Mouse (Mus musculus) stomach, embryonic 16.5 days (tissue): ENCODE data around the gene Ncl. TPM values are rescaled to one million over a fixed set of nuclear protein-coding genes. Genes with fewer than 3 reads are reported as not detected.

Experiments used
- ATAC-seq: fragments of 200-750 bp; cut with Nextera tagmentation; 2 replicates; pipeline ENCODE4 v1.8.0; 2017; ENCODE audit warnings: moderate number of reproducible peaks, moderate TSS enrichment; ENCODE audit not compliant: insufficient read depth, low FRiP score
- H3K27ac ChIP-seq: fragments of 300-500 bp; sonication (generic); 2 replicates; pipeline ENCODE4 v1.5.1; 2014; ENCODE audit warnings: low read length
- H3K27me3 ChIP-seq: fragments of 300-500 bp; sonication (generic); 2 replicates; pipeline ENCODE4 v1.6.1; 2014; ENCODE audit warnings: low read length, control low read depth, mixed read lengths; ENCODE audit not compliant: control insufficient read depth, insufficient read depth
- H3K36me3 ChIP-seq: fragments of 300-500 bp; sonication (generic); 2 replicates; pipeline ENCODE4 v1.6.1; 2014; ENCODE audit warnings: low read length; ENCODE audit not compliant: control insufficient read depth, insufficient read depth
- H3K4me1 ChIP-seq: fragments of 300-500 bp; sonication (generic); 2 replicates; pipeline ENCODE4 v1.6.1; 2014; ENCODE audit warnings: low read length, control low read depth, mixed read lengths; ENCODE audit not compliant: control insufficient read depth, insufficient read depth
- H3K4me2 ChIP-seq: fragments of 300-500 bp; sonication (generic); 2 replicates; pipeline ENCODE4 v1.6.1; 2014; ENCODE audit warnings: low read depth, low read length, mixed read lengths
- H3K4me3 ChIP-seq: fragments of 300-500 bp; sonication (generic); replicated peaks from 2 replicates; pipeline ENCODE4 v1.5.1; 2014; ENCODE audit warnings: mild to moderate bottlenecking, low read length
- H3K9ac ChIP-seq: fragments of 300-500 bp; sonication (generic); 2 replicates; pipeline ENCODE4 v1.6.1; 2014; ENCODE audit warnings: low read length
- H3K9me3 ChIP-seq: fragments of 300-500 bp; sonication (generic); replicated peaks from 2 replicates; pipeline ENCODE4 v1.6.1; 2016; ENCODE audit warnings: low read length, control low read depth; ENCODE audit not compliant: control insufficient read depth
- WGBS: fragments of 180-500 bp; shearing (Covaris S2); extraction: QIAGEN DNeasy Blood & Tissue Kit; methylation state at CpG from one replicate; pipeline ENCODE4 v1.1.7; 2014; 5-methylcytosine and 5-hydroxymethylcytosine counted together
- polyA plus RNA-seq: library from polyadenylated mRNA; unstranded; fragments of >200 nt; fragmentation: Nextera tagmentation; extraction: Ambion mirVana; gene quantifications from 2 replicates; pipeline ENCODE4 v1.2.1, GENCODE M21; 2015

Ncl gene
- polyA plus RNA-seq, 1 experiment from 2014 or later, result 382 TPM

DNA sequence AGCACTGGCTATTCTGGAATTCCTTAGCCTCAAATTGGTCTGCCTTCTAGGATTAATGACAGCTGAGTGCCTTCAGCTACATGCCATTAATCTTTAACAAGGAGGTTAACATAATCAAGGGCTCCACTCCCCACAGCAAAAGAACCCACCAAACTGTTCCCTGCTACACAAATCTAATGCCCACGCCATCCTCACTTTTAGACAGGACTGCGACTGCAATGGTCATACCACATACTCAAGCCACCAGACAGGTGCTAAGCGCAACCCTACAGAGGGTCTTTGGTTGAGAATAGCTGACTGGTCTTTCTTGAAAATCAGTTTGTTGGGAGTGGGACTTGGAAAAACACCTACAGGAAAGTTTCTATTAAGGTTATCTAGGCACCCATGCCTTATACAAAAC, 10.0 kb downstream of the Ncl start:
- Histone ChIP-seq H3K36me3 (peaks cover 36% of the 10 kb centered on the region), H3K9me3 (no peaks in the 10 kb centered on the region), H3K27ac (no peak overlapping the region), H3K9ac (no peak overlapping the region), H3K4me2 (no peak overlapping the region), H3K4me3 (no peak overlapping the region), H3K4me1 (no peaks in the 10 kb centered on the region), H3K27me3 (no peaks in the 10 kb centered on the region)
- no peak for ATAC-seq
- WGBS, result 88% methylated on average over 3 of the region's 3 CpGs

DNA sequence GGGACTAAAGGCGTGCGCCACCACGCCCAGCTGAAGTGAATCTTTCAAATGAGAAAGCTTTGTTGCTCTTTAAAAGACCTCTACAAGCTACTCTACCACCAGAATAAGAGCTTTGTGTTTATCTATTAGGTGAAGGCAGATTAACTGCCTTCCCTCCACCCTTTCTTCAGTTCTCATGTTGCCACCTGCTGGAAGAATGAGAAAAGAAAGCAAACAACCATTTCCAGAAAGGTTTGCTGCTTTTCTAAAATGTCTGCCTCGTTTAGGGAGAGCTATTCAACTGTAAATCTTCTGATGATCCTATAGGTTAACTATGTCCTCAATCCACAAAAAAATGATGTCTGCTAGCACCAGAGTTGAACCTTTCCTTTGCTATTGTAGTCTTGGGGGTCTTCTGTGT, 10.4 kb downstream of the Ncl start:
- no peaks in the 10 kb centered on the region for H3K9me3 ChIP-seq
- ATAC-seq, result no peak
- no peaks in the 10 kb centered on the region for H3K4me1 ChIP-seq
- H3K27ac ChIP-seq, result no peak overlapping the region
- peaks cover 36% of the 10 kb centered on the region for H3K36me3 ChIP-seq
- H3K4me3 ChIP-seq, result no peak overlapping the region
- H3K27me3 ChIP-seq, result no peaks in the 10 kb centered on the region
- WGBS, result 71% methylated on average over 4 of the region's 4 CpGs
- no peak overlapping the region for H3K9ac ChIP-seq
- H3K4me2 ChIP-seq, result no peak overlapping the region

DNA sequence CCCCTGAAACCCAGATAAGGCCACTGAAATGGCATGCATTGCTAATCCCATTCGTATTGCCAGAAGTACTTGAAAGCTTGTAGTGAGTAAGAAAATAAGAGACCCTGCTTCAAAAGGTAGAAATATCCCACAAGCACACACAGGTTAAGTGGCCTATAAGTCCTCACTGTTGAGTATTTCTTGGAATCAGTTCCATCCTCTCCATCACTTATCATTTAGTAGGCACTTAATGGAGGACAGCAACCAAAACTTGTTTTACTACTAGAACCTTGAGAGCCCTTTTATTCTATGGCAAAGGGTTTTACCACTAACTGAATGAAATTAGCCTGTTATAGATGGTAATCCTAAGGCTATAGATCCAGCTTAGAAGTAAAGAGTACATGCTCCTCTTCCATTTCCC, 11.1 kb downstream of the Ncl start:
- H3K27me3 ChIP-seq, result no peaks in the 10 kb centered on the region
- no peaks in the 10 kb centered on the region for H3K4me1 ChIP-seq
- no peak overlapping the region for H3K27ac ChIP-seq
- 76% methylated on average over 1 of the region's 1 CpGs for WGBS
- no peak overlapping the region for H3K4me3 ChIP-seq
- H3K9me3 ChIP-seq, result no peaks in the 10 kb centered on the region
- H3K9ac ChIP-seq, result no peak overlapping the region
- H3K36me3 ChIP-seq, result peaks cover 31% of the 10 kb centered on the region
- H3K4me2 ChIP-seq, result no peak overlapping the region
- no peak for ATAC-seq

DNA sequence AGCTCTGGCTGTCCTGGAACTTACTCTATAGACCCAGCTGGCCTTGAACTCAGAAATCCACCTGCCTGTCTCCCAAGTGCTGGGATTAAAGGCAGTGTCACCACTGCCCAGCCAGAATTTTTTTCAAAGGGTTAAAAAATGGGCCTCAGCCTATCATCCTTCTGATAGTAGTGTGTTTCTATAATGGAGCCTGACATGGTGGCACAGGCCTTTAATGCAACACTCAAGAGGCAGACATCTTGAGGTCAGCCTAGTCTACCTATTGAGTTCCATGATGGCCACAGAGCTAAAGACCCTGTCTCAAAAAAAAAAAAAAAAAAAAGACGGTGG, 11.5 kb downstream of the Ncl start:
- no peak for ATAC-seq
- H3K27ac ChIP-seq, result no peak overlapping the region
- H3K4me1 ChIP-seq, result no peaks in the 10 kb centered on the region
- peaks cover 29% of the 10 kb centered on the region for H3K36me3 ChIP-seq
- H3K4me2 ChIP-seq, result no peak overlapping the region
- H3K4me3 ChIP-seq, result no peak overlapping the region
- no peak overlapping the region for H3K9ac ChIP-seq
- no peaks in the 10 kb centered on the region for H3K9me3 ChIP-seq
- no peaks in the 10 kb centered on the region for H3K27me3 ChIP-seq
- 80% methylated on average over 1 of the region's 1 CpGs for WGBS

DNA sequence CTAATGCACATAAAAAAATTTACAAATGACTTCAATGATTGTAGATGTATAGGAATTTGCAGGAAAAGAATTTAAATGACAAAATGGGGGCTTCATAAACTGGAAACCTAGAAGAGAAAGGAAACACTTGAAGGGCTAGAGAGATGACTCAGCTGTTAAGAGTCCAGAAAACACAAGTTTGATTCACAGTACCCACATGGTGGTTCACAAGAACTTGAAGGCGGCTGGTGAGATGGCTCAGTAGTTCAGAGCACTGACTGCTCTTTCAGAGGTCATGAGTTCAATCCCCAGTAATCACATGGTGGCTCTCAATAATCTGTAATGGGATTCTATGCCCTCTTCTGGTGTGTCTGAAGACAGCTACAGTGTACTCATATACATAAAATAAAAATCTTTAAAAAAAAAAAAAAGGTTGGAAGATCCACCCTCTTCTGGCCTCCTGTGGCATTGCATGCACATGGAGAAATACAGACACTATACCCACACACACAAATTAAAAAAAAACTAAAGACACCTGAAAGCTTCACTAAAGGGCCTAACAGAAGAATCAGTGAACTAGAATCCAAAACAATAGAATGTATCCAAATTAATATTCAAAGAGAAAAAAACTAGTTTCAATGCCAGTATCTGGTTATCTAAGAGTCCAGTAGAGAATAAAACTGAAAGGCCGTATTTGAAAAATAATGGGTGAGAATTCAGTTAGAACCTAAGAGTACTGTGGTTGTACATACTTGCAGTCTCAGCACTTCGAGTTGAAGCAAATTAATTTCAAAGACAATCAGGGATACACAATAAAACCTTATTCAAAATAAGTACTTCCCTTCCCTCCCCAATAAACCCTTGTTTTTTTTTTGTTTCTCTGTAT, 12.1 kb downstream of the Ncl start:
- Histone ChIP-seq H3K4me2 (no peak overlapping the region), H3K27me3 (no peaks in the 10 kb centered on the region), H3K4me3 (no peak overlapping the region), H3K9me3 (no peaks in the 10 kb centered on the region), H3K9ac (no peak overlapping the region), H3K36me3 (peaks cover 29% of the 10 kb centered on the region), H3K4me1 (no peaks in the 10 kb centered on the region), H3K27ac (no peak overlapping the region)
- ATAC-seq, result no peak
- WGBS, result 83% methylated on average over 3 of the region's 3 CpGs

DNA sequence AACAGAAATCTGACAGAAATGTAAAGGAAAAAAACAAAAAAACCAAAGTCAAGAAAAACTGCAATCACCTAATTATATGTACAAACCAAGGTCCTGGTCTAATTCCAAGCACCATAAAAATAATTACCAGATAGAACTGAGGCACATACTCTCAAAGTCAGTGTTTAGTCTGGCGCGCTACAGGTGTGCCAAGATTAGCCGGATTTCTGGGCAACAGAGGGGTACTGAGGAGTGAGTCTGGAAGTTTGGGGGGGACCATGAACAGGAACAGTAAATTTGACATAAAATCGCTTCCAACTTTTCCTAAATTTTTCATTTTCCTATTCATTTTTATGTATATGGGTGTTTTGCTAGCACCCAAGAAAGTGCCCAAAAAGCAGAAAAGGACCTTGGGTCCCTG, 13.2 kb downstream of the Ncl start:
- no peak for ATAC-seq
- Histone ChIP-seq H3K36me3 (peaks cover 19% of the 10 kb centered on the region), H3K9ac (no peak overlapping the region), H3K27me3 (no peaks in the 10 kb centered on the region), H3K9me3 (no peaks in the 10 kb centered on the region), H3K4me1 (no peaks in the 10 kb centered on the region), H3K4me3 (no peak overlapping the region), H3K27ac (no peak overlapping the region), H3K4me2 (no peak overlapping the region)
- WGBS, result 91% methylated on average over 4 of the region's 4 CpGs

DNA sequence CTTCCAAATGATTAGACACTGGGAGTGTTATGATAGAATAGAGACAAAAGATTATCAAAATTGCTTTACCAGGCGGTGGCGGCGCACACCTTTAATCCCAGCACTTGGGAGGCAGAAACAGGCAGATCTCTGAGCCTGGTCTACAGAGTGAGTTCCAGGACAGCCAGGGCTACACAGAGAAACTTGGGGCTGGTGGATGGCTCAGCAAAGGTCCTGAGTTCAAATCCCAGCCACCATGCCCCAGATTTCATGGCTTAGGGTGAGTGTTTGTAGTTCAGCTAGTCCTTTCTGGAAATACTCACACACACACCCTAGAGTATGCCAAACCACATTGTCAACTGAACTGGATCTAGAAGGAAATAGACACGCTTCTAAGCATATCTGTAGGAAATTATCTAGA, 14.1 kb downstream of the Ncl start:
- H3K4me1 ChIP-seq, result no peaks in the 10 kb centered on the region
- no peak overlapping the region for H3K4me2 ChIP-seq
- H3K9me3 ChIP-seq, result no peaks in the 10 kb centered on the region
- no peak overlapping the region for H3K9ac ChIP-seq
- H3K27ac ChIP-seq, result no peak overlapping the region
- no peak for ATAC-seq
- no peak overlapping the region for H3K4me3 ChIP-seq
- no peaks in the 10 kb centered on the region for H3K27me3 ChIP-seq
- H3K36me3 ChIP-seq, result peaks cover 10% of the 10 kb centered on the region
- 88% methylated on average over 4 of the region's 4 CpGs for WGBS

DNA sequence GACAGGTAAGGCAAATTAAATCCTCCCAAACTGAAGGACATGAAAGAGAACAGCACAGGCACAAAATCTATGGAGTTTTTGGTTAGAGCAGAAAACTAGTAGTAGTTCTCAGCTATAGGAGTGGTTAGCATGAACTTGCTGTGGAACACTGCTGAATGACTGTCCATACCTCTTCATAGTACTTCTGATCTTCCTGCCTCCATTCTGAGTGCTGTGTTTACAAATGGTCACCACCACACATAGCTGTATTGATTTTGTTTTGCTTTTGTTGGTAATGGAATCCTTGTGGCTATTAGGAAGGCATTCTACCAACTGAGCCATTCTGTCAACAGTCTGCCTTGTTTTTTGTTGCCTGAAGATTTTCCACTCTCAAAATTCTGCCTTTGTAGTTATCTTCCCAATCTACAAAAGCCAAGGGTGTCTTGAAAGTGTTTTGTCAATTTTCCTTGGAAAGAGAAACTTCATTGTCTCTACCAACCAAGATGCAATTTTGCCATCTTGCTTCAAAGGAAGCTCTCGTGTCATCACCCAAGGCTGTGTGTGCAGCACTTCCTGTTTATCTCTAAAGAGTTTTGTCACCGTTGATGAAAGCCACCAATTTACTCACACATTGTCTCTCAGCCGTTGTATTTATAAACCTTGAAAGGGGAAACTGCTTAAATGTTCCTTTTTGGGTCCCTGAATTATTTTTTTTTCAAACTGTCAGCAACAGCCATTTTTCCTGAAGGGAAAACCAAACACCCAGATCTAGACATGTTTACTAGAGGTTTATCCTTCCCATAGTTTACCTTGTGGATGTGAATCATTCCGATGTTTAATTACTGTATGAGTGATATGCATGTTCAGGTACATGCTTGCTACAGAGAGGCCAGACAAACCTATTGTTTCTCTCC, 15.0 kb downstream of the Ncl start:
- WGBS, result 53% methylated on average over 4 of the region's 4 CpGs
- H3K9me3 ChIP-seq, result no peaks in the 10 kb centered on the region
- no peaks in the 10 kb centered on the region for H3K27me3 ChIP-seq
- H3K36me3 ChIP-seq, result peaks cover 6% of the 10 kb centered on the region
- no peak overlapping the region for H3K4me3 ChIP-seq
- H3K4me1 ChIP-seq, result no peaks in the 10 kb centered on the region
- ATAC-seq, result no peak
- no peak overlapping the region for H3K27ac ChIP-seq
- H3K4me2 ChIP-seq, result no peak overlapping the region
- no peak overlapping the region for H3K9ac ChIP-seq

DNA sequence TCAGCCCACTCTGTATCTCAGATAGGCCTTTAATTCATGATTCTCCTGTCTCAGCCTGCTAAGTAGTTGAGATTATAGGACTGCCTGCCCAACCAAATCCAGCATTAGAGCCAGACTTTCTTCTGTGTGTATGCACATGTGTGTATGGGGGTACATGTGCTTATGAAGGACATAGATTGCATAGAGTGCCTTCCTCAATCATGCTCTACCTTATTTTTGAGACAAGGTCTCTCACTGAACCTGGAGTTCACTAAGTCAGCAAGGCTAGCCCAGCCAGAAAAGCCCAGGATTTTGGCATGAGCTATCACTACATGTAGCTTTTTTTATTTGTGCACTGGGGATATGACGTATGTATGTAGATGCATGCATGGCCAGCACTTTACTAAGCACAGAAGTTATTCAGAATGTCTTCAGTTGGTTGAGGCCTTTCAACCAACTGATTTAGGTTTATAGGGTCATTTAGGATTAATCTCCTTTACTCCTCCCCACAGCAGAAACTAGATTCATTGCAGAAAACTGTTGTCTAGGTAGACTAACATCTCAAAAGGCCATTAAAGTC, 16.0 kb downstream of the Ncl start:
- Histone ChIP-seq H3K4me3 (no peak overlapping the region), H3K9me3 (no peaks in the 10 kb centered on the region), H3K9ac (no peak overlapping the region), H3K36me3 (peaks cover 6% of the 10 kb centered on the region), H3K27ac (no peak overlapping the region), H3K4me1 (no peaks in the 10 kb centered on the region), H3K4me2 (no peak overlapping the region), H3K27me3 (no peaks in the 10 kb centered on the region)
- ATAC-seq, result no peak
- 88% methylated on average over 1 of the region's 1 CpGs for WGBS
